Mouse (Mus musculus) adrenal gland, postnatal 25 days (tissue): ENCODE measurements around the gene Tmem106b. TPM values are rescaled to one million over a fixed set of nuclear protein-coding genes. Genes with fewer than 3 reads are reported as not detected.

ENCODE experiments used
- DNase-seq: peaks from one replicate; pipeline ENCODE4 v3.0.0; 2021; ENCODE audit warnings: mixed read lengths
- long read RNA-seq: library from polyadenylated mRNA; stranded (forward); transcript quantifications from one replicate; pipeline ENCODE4 v2.0.0, GENCODE M21; 2021
- total RNA-seq: library from RNA; stranded (reverse); gene quantifications from 2 replicates; pipeline ENCODE4 v1.2.3, GENCODE M21; 2021

Gene Tmem106b
- 93.9 and 154 TPM in 2 replicates for total RNA-seq
- long read RNA-seq, full-length matches to known transcripts, result 45 of 73 reads
- long read RNA-seq, partial matches to known transcripts, result 0 of 73 reads
- long read RNA-seq, other reads (novel, unspliced or antisense), result 28 of 73 reads

GRCm38 (mm10) chr6:13069302-13070146 is at the start of gene Tmem106b:
Gene Tmem106b, plus strand, starts transcription at chr6:13069759.
- peak; percentile 98 for DNase-seq

GRCm38 (mm10) chr6:13021245-13022100 is 48.1 kb upstream of the Tmem106b start:
- DNase-seq, result no peak

GRCm38 (mm10) chr6:13030558-13030957 is 39.0 kb upstream of the Tmem106b start:
- DNase-seq, result no peak

GRCm38 (mm10) chr6:13030961-13031360 is 38.6 kb upstream of the Tmem106b start:
- DNase-seq, result no peak

- no peak for DNase-seq
Measured at GRCm38 (mm10) chr6:13052408-13053200, 17.0 kb upstream of the Tmem106b start.

GRCm38 (mm10) chr6:13061276-13062039 is 8.1 kb upstream of the Tmem106b start:
- no peak for DNase-seq

- no peak for DNase-seq
Measured at GRCm38 (mm10) chr6:13062063-13062462, 7.5 kb upstream of the Tmem106b start.

- DNase-seq, result no peak
Measured at GRCm38 (mm10) chr6:13062691-13063255, 6.8 kb upstream of the Tmem106b start.

GRCm38 (mm10) chr6:13070147-13070425 is 527 bp downstream of the Tmem106b start:
- DNase-seq, result no peak

GRCm38 (mm10) chr6:13070485-13070884 is 926 bp downstream of the Tmem106b start:
- peak; percentile 3 for DNase-seq

- DNase-seq, result no peak
Measured at GRCm38 (mm10) chr6:13073036-13073435, 3.5 kb downstream of the Tmem106b start.

GRCm38 (mm10) chr6:13073876-13074275 is 4.3 kb downstream of the Tmem106b start:
- no peak for DNase-seq

- no peak for DNase-seq
Measured at GRCm38 (mm10) chr6:13082881-13083280, 13.3 kb downstream of the Tmem106b start.

- no peak for DNase-seq
Measured at GRCm38 (mm10) chr6:13096656-13097435, 27.3 kb downstream of the Tmem106b start.

GRCm38 (mm10) chr6:13100137-13100536 is 30.6 kb downstream of the Tmem106b start:
- no peak for DNase-seq

- no peak for DNase-seq
Measured at GRCm38 (mm10) chr6:13108662-13109061, 39.1 kb downstream of the Tmem106b start.

- no peak for DNase-seq
Measured at GRCm38 (mm10) chr6:13137255-13137654, 67.7 kb downstream of the Tmem106b start.
